Mouse (Mus musculus): ENCODE results near the gene 1700037H04Rik. TPM values are rescaled to one million over a fixed set of nuclear protein-coding genes. Genes with fewer than 3 reads are reported as not detected.

The 1700037H04Rik gene
- polyA plus RNA-seq, 1 experiment from 2014 or later: 99.0 TPM

- ATAC-seq (ENCODE audit: low read depth): no peak
These were observed 16.0 kb upstream of the 1700037H04Rik start for GRCm38 (mm10) chr2:131175945-131176309.

GRCm38 (mm10) chr2:131175286-131175944, 15.5 kb upstream of the 1700037H04Rik start:
- Histone ChIP-seq H3K9ac (no peak overlapping the region), H3K9me3 (no peaks in the 10 kb centered on the region), H3K4me2 (no peak overlapping the region), H3K4me1 (replicated peaks) (peaks cover 70% of the 10 kb centered on the region), H3K27ac (replicated peaks) (no peak overlapping the region), H3K36me3 (peaks cover 8% of the 10 kb centered on the region), H3K4me3 (no peak overlapping the region), H3K27me3 (peaks cover 34% of the 10 kb centered on the region)
- no peak for ATAC-seq (ENCODE audit: low read depth)
- WGBS: 69% methylated on average over 3 of the region's 3 CpGs

More at GRCm38 (mm10) chr2:131175945-131176309, 16.0 kb upstream of the 1700037H04Rik start:
- Histone ChIP-seq H3K9ac (no peak overlapping the region), H3K36me3 (peaks cover 8% of the 10 kb centered on the region), H3K4me1 (replicated peaks) (peaks cover 67% of the 10 kb centered on the region), H3K4me2 (peak overlapping the region; percentile 87; the same call in 1 of the 2 replicates), H3K27me3 (peaks cover 29% of the 10 kb centered on the region), H3K9me3 (no peaks in the 10 kb centered on the region), H3K4me3 (no peak overlapping the region), H3K27ac (replicated peaks) (no peak overlapping the region)
- 100% methylated on average over 1 of the region's 1 CpGs for WGBS

- H3K4me1 ChIP-seq (replicated peaks): peaks cover 70% of the 10 kb centered on the region
- no peak overlapping the region for H3K27ac ChIP-seq (replicated peaks)
These were observed 14.8 kb upstream of the 1700037H04Rik start for GRCm38 (mm10) chr2:131174700-131175099.

GRCm38 (mm10) chr2:131172322-131172721, 12.4 kb upstream of the 1700037H04Rik start:
- Histone ChIP-seq H3K36me3 (peaks cover 3% of the 10 kb centered on the region; the same call in 1 of the 2 replicates), H3K4me2 (no peak overlapping the region), H3K9me3 (no peaks in the 10 kb centered on the region), H3K27me3 (peaks cover 39% of the 10 kb centered on the region), H3K27ac (replicated peaks) (no peak overlapping the region), H3K4me3 (no peak overlapping the region), H3K4me1 (replicated peaks) (peaks cover 50% of the 10 kb centered on the region), H3K9ac (no peak overlapping the region)
- ATAC-seq (ENCODE audit: low read depth): no peak
- 42% methylated on average over 9 of the region's 9 CpGs for WGBS

More at GRCm38 (mm10) chr2:131174700-131175099, 14.8 kb upstream of the 1700037H04Rik start:
- ATAC-seq (ENCODE audit: low read depth): peak; percentile 24
- peaks cover 39% of the 10 kb centered on the region for H3K27me3 ChIP-seq
- H3K4me3 ChIP-seq: peak overlapping the region; percentile 42
- H3K36me3 ChIP-seq: peaks cover 8% of the 10 kb centered on the region
- 4% methylated on average over 11 of the region's 11 CpGs for WGBS
- H3K4me2 ChIP-seq: peak overlapping the region; percentile 86
- peak overlapping the region; percentile 60 for H3K9ac ChIP-seq
- H3K9me3 ChIP-seq: no peaks in the 10 kb centered on the region

GRCm38 (mm10) chr2:131171401-131172104, 11.7 kb upstream of the 1700037H04Rik start:
- Histone ChIP-seq H3K27ac (replicated peaks) (no peak overlapping the region), H3K4me3 (peak overlapping the region; percentile 9; the same call in 1 of the 2 replicates), H3K9ac (no peak overlapping the region), H3K27me3 (peaks cover 39% of the 10 kb centered on the region), H3K9me3 (no peaks in the 10 kb centered on the region), H3K4me1 (replicated peaks) (peaks cover 42% of the 10 kb centered on the region), H3K36me3 (no peaks in the 10 kb centered on the region; the same call in 1 of the 2 replicates), H3K4me2 (peak overlapping the region; percentile 36)
- no peak for ATAC-seq (ENCODE audit: low read depth)
- WGBS: 5% methylated on average over 43 of the region's 43 CpGs

GRCm38 (mm10) chr2:131170936-131171335, 11.1 kb upstream of the 1700037H04Rik start:
- H3K4me2 ChIP-seq: peak overlapping the region; percentile 36; the same call in 1 of the 2 replicates
- H3K36me3 ChIP-seq: no peaks in the 10 kb centered on the region
- H3K4me3 ChIP-seq: peak overlapping the region; percentile 9; the same call in 1 of the 2 replicates
- peaks cover 36% of the 10 kb centered on the region for H3K4me1 ChIP-seq (replicated peaks)
- H3K27me3 ChIP-seq: peaks cover 39% of the 10 kb centered on the region
- 16% methylated on average over 9 of the region's 9 CpGs for WGBS
- ATAC-seq (ENCODE audit: low read depth): no peak
- H3K9ac ChIP-seq: no peak overlapping the region
- H3K9me3 ChIP-seq: no peaks in the 10 kb centered on the region
- H3K27ac ChIP-seq (replicated peaks): no peak overlapping the region

- peaks cover 17% of the 10 kb centered on the region for H3K4me1 ChIP-seq (replicated peaks)
- H3K27ac ChIP-seq (replicated peaks): no peak overlapping the region
- no peak overlapping the region for H3K9ac ChIP-seq
- H3K27me3 ChIP-seq: peaks cover 39% of the 10 kb centered on the region
- 0 out of 2 replicates have a peak, but pooled peaks cover 8% of the 10 kb centered on the region for H3K9me3 ChIP-seq
- no peak overlapping the region for H3K4me3 ChIP-seq
- H3K4me2 ChIP-seq: no peak overlapping the region
- no peak for ATAC-seq (ENCODE audit: low read depth)
- no peaks in the 10 kb centered on the region for H3K36me3 ChIP-seq
- 81% methylated on average over 1 of the region's 1 CpGs for WGBS
These were observed 9.0 kb upstream of the 1700037H04Rik start for GRCm38 (mm10) chr2:131168914-131169313.

- Histone ChIP-seq H3K9ac (no peak overlapping the region), H3K4me2 (no peak overlapping the region), H3K27me3 (peaks cover 31% of the 10 kb centered on the region), H3K4me3 (no peak overlapping the region), H3K4me1 (replicated peaks) (peaks cover 12% of the 10 kb centered on the region), H3K36me3 (no peaks in the 10 kb centered on the region), H3K27ac (replicated peaks) (no peak overlapping the region), H3K9me3 (0 out of 2 replicates have a peak, but pooled peaks cover 8% of the 10 kb centered on the region)
- no peak for ATAC-seq (ENCODE audit: low read depth)
- WGBS: 84% methylated on average over 6 of the region's 6 CpGs
These were observed 8.1 kb upstream of the 1700037H04Rik start for GRCm38 (mm10) chr2:131167984-131168383.

- WGBS: 85% methylated on average over 2 of the region's 2 CpGs
These were observed 6.3 kb upstream of the 1700037H04Rik start for GRCm38 (mm10) chr2:131166172-131166571.

GRCm38 (mm10) chr2:131163924-131164323, 4.0 kb upstream of the 1700037H04Rik start:
- Histone ChIP-seq H3K4me1 (replicated peaks) (peaks cover 13% of the 10 kb centered on the region), H3K9me3 (0 out of 2 replicates have a peak, but pooled peaks cover 8% of the 10 kb centered on the region), H3K36me3 (no peaks in the 10 kb centered on the region), H3K4me3 (no peak overlapping the region), H3K27me3 (no peaks in the 10 kb centered on the region), H3K9ac (no peak overlapping the region), H3K4me2 (no peak overlapping the region), H3K27ac (replicated peaks) (no peak overlapping the region)
- ATAC-seq (ENCODE audit: low read depth): no peak
- WGBS: 85% methylated on average over 7 of the region's 7 CpGs

More at GRCm38 (mm10) chr2:131166172-131166571, 6.3 kb upstream of the 1700037H04Rik start:
- no peak for ATAC-seq (ENCODE audit: low read depth)
- Histone ChIP-seq H3K4me2 (no peak overlapping the region), H3K4me3 (no peak overlapping the region), H3K9me3 (0 out of 2 replicates have a peak, but pooled peaks cover 8% of the 10 kb centered on the region), H3K9ac (no peak overlapping the region), H3K36me3 (no peaks in the 10 kb centered on the region), H3K4me1 (replicated peaks) (peaks cover 7% of the 10 kb centered on the region), H3K27ac (replicated peaks) (no peak overlapping the region), H3K27me3 (peaks cover 13% of the 10 kb centered on the region)

- WGBS: under 1% methylated on average over 17 of the region's 17 CpGs
- H3K4me3 ChIP-seq: peak overlapping the region; percentile 60
- peaks cover 39% of the 10 kb centered on the region for H3K4me1 ChIP-seq (replicated peaks)
- peak overlapping the region; percentile 77 for H3K9ac ChIP-seq
- H3K27ac ChIP-seq (replicated peaks): peak overlapping the region; percentile 93
- peak; percentile 1 for ATAC-seq (ENCODE audit: low read depth)
- peak overlapping the region; percentile 67 for H3K4me2 ChIP-seq
- H3K9me3 ChIP-seq: 0 out of 2 replicates have a peak, but pooled peaks cover 8% of the 10 kb centered on the region
- H3K27me3 ChIP-seq: no peaks in the 10 kb centered on the region
- no peaks in the 10 kb centered on the region for H3K36me3 ChIP-seq
These were observed 810 bp upstream of the 1700037H04Rik start for GRCm38 (mm10) chr2:131160671-131161111.

GRCm38 (mm10) chr2:131159491-131159910, 380 bp downstream of the 1700037H04Rik start:
- peaks cover 43% of the 10 kb centered on the region for H3K4me1 ChIP-seq (replicated peaks)
- ATAC-seq (ENCODE audit: low read depth): peak; percentile 60

More at GRCm38 (mm10) chr2:131159491-131159910, 380 bp downstream of the 1700037H04Rik start:
- no peaks in the 10 kb centered on the region for H3K9me3 ChIP-seq
- no peaks in the 10 kb centered on the region for H3K27me3 ChIP-seq
- H3K36me3 ChIP-seq: peaks cover 6% of the 10 kb centered on the region; the same call in 1 of the 2 replicates
- peak overlapping the region; percentile 93 for H3K27ac ChIP-seq (replicated peaks)
- under 1% methylated on average over 18 of the region's 18 CpGs for WGBS
- H3K9ac ChIP-seq: peak overlapping the region; percentile 92
- H3K4me2 ChIP-seq: peak overlapping the region; percentile 95
- peak overlapping the region; percentile 60 for H3K4me3 ChIP-seq
